Mouse (Mus musculus): Measurements from ENCODE around the gene Lypd3.
"Not testable (repeated sequence)": the region's sequence is repeated elsewhere in the genome, so short reads cannot be mapped to it uniquely, and the experiment has no call there.

Lypd3 gene

GRCm38 (mm10) chr7:24661118-24661904 lies 25.0 kb downstream of the Lypd3 start:
- in situ Hi-C loops (cut with MboI, MseI), result no loop called here

- in situ Hi-C loops (cut with MboI, MseI), result no loop called here
Observed at GRCm38 (mm10) chr7:24662575-24662974, 26.2 kb downstream of the Lypd3 start.

- in situ Hi-C loops (cut with MboI, MseI), result no loop called here
Observed at GRCm38 (mm10) chr7:24664301-24664700, 28.0 kb downstream of the Lypd3 start.

- in situ Hi-C loops (cut with MboI, MseI), result no loop called here
Observed at GRCm38 (mm10) chr7:24664959-24665358, 28.6 kb downstream of the Lypd3 start.

- in situ Hi-C loops (cut with MboI, MseI), result no loop called here
Observed at GRCm38 (mm10) chr7:24671944-24672439, 35.6 kb downstream of the Lypd3 start.

- in situ Hi-C loops (cut with MboI, MseI), result no loop called here
Observed at GRCm38 (mm10) chr7:24676575-24676974, 40.2 kb downstream of the Lypd3 start, which contains the start of gene Tex101. Tex101 (minus strand) TSS chr7:24676675.

GRCm38 (mm10) chr7:24684121-24684520 lies 47.8 kb downstream of the Lypd3 start:
- in situ Hi-C loops (cut with MboI, MseI), result not testable (repeated sequence)

GRCm38 (mm10) chr7:24687519-24687918 lies 51.2 kb downstream of the Lypd3 start:
- in situ Hi-C loops (cut with MboI, MseI), result loop anchor here (5.0 kb wide), 1 partner anchor 40 kb away; the partner anchor contains the start of gene Gm4763
